Mouse (Mus musculus) liver, embryonic 14.5 days (tissue): ENCODE measurements at regions not wholly inside any gene's neighbourhood (a gene's known extent, or its start where the extent isn't known, plus 50 kb on each side); places are given as distances from the start of the nearest gene placed in this dataset.

ENCODE experiments used
- ATAC-seq: fragments of 200-750 bp; cut with Nextera tagmentation; 2 replicates; pipeline ENCODE4 v1.8.0; 2017; ENCODE audit warnings: moderate number of reproducible peaks, mild to moderate bottlenecking, moderate library complexity; ENCODE audit not compliant: insufficient read depth
- DNase-seq, 3 experiments: peaks; one replicate each; pipeline ENCODE4 v3.0.0-alpha.2; 2012 to 2013; ENCODE audit warnings: low read depth in 3 of 3, low spot score in 3 of 3
- H3K27ac ChIP-seq: fragments of 300-500 bp; sonication (generic); 2 replicates; pipeline ENCODE4 v1.5.1; 2014; ENCODE audit warnings: moderate library complexity, mild to moderate bottlenecking, control low read depth, inconsistent platforms
- H3K27me3 ChIP-seq: fragments of 300-500 bp; sonication (generic); 2 replicates; pipeline ENCODE4 v1.6.1; 2014; ENCODE audit warnings: mild to moderate bottlenecking, low read length, moderate library complexity; ENCODE audit not compliant: control insufficient read depth, insufficient read depth
- H3K36me3 ChIP-seq: fragments of 300-500 bp; sonication (generic); replicated peaks from 2 replicates; pipeline ENCODE4 v1.6.1; 2014; ENCODE audit warnings: low read depth; ENCODE audit not compliant: control insufficient read depth, insufficient read depth
- H3K4me1 ChIP-seq, 2 experiments: fragments of 200-500 bp in 1 of 2; fragments of 300-500 bp in 1 of 2; sonication (generic) in 1 of 2; replicated peaks; 2 replicates each; pipeline ENCODE4 v1.6.1; 2012 to 2014; ENCODE audit warnings: antibody characterized with exemption in 1 of 2, inconsistent platforms in 1 of 2, low read length in 1 of 2; ENCODE audit not compliant: control insufficient read depth in 2 of 2, insufficient read depth in 2 of 2
- H3K4me2 ChIP-seq: fragments of 300-500 bp; sonication (generic); 2 replicates; pipeline ENCODE4 v1.6.1; 2014; ENCODE audit warnings: low read depth, mild to moderate bottlenecking, control low read depth, moderate library complexity
- H3K4me3 ChIP-seq, 2 experiments: fragments of 200-500 bp in 1 of 2; fragments of 300-500 bp in 1 of 2; sonication (generic) in 1 of 2; 2 replicates each; pipeline ENCODE4 v1.5.1; 2012 to 2014; ENCODE audit warnings: low read depth in 2 of 2, low read length in 2 of 2, mild to moderate bottlenecking in 2 of 2, control low read depth in 1 of 2, inconsistent platforms in 1 of 2, moderate library complexity in 1 of 2; ENCODE audit not compliant: insufficient read depth in 1 of 2
- H3K9ac ChIP-seq: fragments of 300-500 bp; sonication (generic); replicated peaks from 2 replicates; pipeline ENCODE4 v1.6.1; 2014; ENCODE audit warnings: mild to moderate bottlenecking, control low read depth, moderate library complexity
- H3K9me3 ChIP-seq: fragments of 300-500 bp; sonication (generic); 2 replicates; pipeline ENCODE4 v1.6.1; 2016; ENCODE audit warnings: low read length, mixed read lengths; ENCODE audit not compliant: control insufficient read depth
- CTCF ChIP-seq: IDR thresholded peaks from 2 replicates; pipeline ENCODE4 v1.5.1; 2016; ENCODE audit warnings: antibody characterized with exemption, low read depth, control low read depth
- EP300 ChIP-seq: IDR thresholded peaks from 2 replicates; pipeline ENCODE4 v1.6.1; 2016; ENCODE audit warnings: antibody characterized with exemption, low read depth
- WGBS: fragments of 180-500 bp; shearing (Covaris S2); extraction: QIAGEN DNeasy Blood & Tissue Kit; methylation state at CpG from one replicate; pipeline ENCODE4 v1.1.7; 2014; ENCODE audit not compliant: insufficient replicate concordance; 5-methylcytosine and 5-hydroxymethylcytosine counted together

DNA sequence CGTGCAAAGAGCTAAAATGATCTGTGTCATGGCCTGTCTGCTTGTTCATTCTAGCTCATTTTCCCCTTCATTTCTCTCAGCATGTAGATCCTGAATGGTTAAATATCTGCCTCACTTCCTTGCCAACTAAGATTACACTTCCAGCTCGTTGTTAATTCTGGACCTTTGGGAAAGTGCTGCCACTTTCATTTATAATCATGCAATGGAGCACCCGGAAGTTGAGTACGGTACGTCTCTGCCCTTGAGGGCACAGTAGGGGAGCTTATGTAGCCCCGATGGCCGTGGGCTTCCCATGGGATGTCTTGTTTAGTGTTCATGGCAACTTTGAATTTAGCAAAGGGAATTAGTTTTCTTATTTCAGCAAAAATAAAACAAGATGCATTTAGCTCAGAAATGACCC is 334.4 kb downstream of the Kcnrg start:
- no peak for ATAC-seq
- no peaks in the 10 kb centered on the region for H3K9me3 ChIP-seq
- no peak overlapping the region for H3K4me3 ChIP-seq
- 68% methylated on average over 7 of the region's 7 CpGs for WGBS
- H3K27ac ChIP-seq, result no peak overlapping the region
- no peak for DNase-seq
- H3K36me3 ChIP-seq, result no peaks in the 10 kb centered on the region
- no peaks in the 10 kb centered on the region for H3K4me1 ChIP-seq
- no peak overlapping the region for H3K9ac ChIP-seq
- no peak overlapping the region for H3K4me2 ChIP-seq
- no peaks in the 10 kb centered on the region for H3K27me3 ChIP-seq
- no peak for TF ChIP-seq EP300
- no peak for TF ChIP-seq CTCF

DNA sequence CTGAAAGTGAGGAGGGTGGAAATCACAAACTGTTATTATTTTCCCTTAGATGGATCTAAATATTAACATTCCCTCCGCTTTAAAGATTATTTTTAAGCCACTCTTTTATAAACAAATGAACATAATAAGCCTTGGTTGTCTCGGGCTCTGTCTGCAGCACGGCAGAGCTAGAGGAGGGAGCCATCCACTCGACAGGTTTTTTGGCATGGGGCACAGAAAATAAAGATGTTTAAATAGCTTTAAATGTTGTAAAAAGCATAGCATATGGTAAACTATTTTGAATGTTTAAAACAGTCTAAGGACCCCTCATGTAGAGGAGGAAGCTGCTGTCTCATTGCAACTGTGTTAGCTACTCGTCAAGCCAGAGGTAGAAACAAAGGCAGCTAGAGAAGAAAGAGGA is 338.4 kb downstream of the Kcnrg start:
- Histone ChIP-seq H3K4me2 (no peak overlapping the region), H3K27ac (no peak overlapping the region), H3K4me3 (no peak overlapping the region), H3K9me3 (no peaks in the 10 kb centered on the region), H3K27me3 (no peaks in the 10 kb centered on the region), H3K9ac (no peak overlapping the region), H3K4me1 (no peaks in the 10 kb centered on the region), H3K36me3 (no peaks in the 10 kb centered on the region)
- ATAC-seq (no peak), DNase-seq (no peak)
- 44% methylated on average over 5 of the region's 5 CpGs for WGBS
- TF ChIP-seq EP300 (no peak), CTCF (no peak)

DNA sequence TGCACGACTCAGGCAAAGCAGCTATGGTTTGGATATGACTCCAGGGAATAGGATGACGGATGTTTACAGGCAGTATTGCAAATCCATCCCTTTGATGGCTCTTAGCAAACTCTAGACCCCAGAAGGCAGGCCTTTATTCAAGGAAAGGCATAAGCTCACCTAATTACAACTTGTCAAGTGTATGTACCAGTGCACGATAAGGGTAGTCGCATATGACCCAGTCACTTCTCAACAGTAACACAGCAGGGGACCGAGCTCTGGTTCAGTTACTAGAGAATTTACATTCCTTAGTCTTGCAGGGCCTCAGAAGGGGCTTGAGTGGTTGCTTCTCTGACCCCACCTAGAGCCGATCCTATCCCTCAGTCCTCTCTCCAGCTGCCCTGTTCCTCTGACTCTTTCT is 342.2 kb downstream of the Kcnrg start:
- DNase-seq, result no peak
- H3K9ac ChIP-seq, result no peak overlapping the region
- H3K4me3 ChIP-seq, result no peak overlapping the region
- H3K4me1 ChIP-seq, result no peaks in the 10 kb centered on the region
- H3K27ac ChIP-seq, result no peak overlapping the region
- H3K36me3 ChIP-seq, result no peaks in the 10 kb centered on the region
- no peak overlapping the region for H3K4me2 ChIP-seq
- no peaks in the 10 kb centered on the region for H3K9me3 ChIP-seq
- no peak for ATAC-seq
- WGBS, result 66% methylated on average over 6 of the region's 6 CpGs
- no peak for TF ChIP-seq EP300
- no peak for TF ChIP-seq CTCF
- H3K27me3 ChIP-seq, result no peaks in the 10 kb centered on the region

DNA sequence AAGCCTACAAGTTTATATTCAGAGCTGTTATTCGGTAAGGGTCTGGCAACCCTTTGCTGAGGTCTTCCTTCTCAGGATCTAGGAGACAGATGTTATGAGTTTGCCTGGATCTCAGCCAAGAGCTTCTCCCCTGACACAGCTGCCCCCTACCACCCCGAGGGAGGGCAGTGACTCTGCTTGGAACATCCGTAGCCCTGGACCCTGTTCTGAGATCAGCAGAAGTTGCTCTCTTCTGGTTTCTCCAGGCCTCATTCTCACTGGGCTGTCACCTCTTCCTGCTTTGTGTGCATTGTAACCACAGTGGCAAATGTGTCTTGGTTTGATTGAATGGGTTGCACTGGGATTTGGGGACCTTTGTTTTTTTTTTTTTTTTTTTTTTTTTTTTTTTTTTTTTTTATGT is 342.4 kb upstream of the Rnaseh2b start:
- WGBS, result 37% methylated on average over 3 of the region's 3 CpGs
- TF ChIP-seq CTCF (no peak), EP300 (no peak)
- H3K36me3 ChIP-seq, result no peaks in the 10 kb centered on the region
- H3K9me3 ChIP-seq, result no peaks in the 10 kb centered on the region
- H3K4me1 ChIP-seq, result no peaks in the 10 kb centered on the region
- no peak overlapping the region for H3K9ac ChIP-seq
- H3K4me3 ChIP-seq, result no peak overlapping the region
- no peaks in the 10 kb centered on the region for H3K27me3 ChIP-seq
- no peak overlapping the region for H3K27ac ChIP-seq
- DNase-seq (no peak), ATAC-seq (no peak)
- H3K4me2 ChIP-seq, result no peak overlapping the region

DNA sequence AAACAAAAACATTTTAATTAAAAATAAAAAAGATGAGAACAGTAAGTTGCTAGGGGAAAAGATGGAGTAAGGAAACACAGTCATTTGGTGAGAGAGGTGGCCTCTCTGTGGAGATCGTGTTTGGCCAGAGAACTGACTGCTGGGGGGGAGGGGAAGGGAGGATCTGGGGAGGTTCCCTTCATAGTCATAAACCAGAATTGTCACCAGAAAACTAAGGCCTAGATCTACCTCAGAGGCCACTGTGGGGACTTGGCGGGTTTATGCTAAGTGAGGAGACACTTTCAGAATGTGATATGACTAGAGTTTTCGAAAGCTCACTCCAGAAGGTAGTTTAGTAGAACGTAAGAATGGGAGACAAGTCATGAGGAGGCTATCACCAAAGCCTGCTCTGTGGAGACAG is 339.4 kb upstream of the Rnaseh2b start:
- DNase-seq (no peak), ATAC-seq (no peak)
- H3K27ac ChIP-seq, result no peak overlapping the region
- no peaks in the 10 kb centered on the region for H3K4me1 ChIP-seq
- TF ChIP-seq EP300, result no peak
- TF ChIP-seq CTCF, result no peak
- no peaks in the 10 kb centered on the region for H3K36me3 ChIP-seq
- no peak overlapping the region for H3K4me2 ChIP-seq
- H3K9ac ChIP-seq, result no peak overlapping the region
- H3K27me3 ChIP-seq, result no peaks in the 10 kb centered on the region
- WGBS, result 61% methylated on average over 4 of the region's 4 CpGs
- H3K4me3 ChIP-seq, result no peak overlapping the region
- H3K9me3 ChIP-seq, result no peaks in the 10 kb centered on the region

DNA sequence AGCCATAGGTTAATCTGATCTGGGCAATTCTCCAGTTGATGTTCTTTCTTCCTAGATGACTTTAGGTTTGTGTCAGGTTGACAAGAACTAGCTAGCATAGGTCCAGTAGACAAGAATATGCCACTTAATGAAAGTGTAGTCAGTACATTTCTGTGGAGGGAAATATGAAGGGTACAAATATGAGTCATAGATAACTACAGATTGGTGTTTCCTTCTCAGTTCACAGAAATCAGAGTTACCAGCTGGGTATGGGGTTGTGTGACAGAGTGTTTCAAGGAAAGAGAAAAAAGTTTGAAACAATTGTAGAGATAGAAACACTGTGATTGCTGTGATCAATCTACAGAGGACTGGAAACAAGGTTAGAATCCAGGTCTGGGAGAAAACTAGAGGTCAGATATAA is 337.0 kb upstream of the Rnaseh2b start:
- Histone ChIP-seq H3K27me3 (no peaks in the 10 kb centered on the region), H3K27ac (no peak overlapping the region), H3K9me3 (no peaks in the 10 kb centered on the region), H3K4me2 (no peak overlapping the region), H3K9ac (no peak overlapping the region), H3K4me1 (no peaks in the 10 kb centered on the region), H3K4me3 (no peak overlapping the region), H3K36me3 (no peaks in the 10 kb centered on the region)
- no peak for TF ChIP-seq EP300
- no peak for TF ChIP-seq CTCF
- ATAC-seq, result no peak
- no peak for DNase-seq
